Mouse (Mus musculus) embryonic facial prominence, embryonic 10.5 days (tissue): ENCODE measurements around the gene Rnf216. TPM values are rescaled to one million over a fixed set of nuclear protein-coding genes. Genes with fewer than 3 reads are reported as not detected.
A peak's percentile ranks its signal among the peaks of the same experiment; 100 is the strongest.

ENCODE experiments used
- DNase-seq: peaks from one replicate; pipeline ENCODE4 v3.0.0-alpha.2; 2017; ENCODE audit warnings: low spot score
- H3K27ac ChIP-seq: fragments of 300-500 bp; sonication (generic); replicated peaks from 2 replicates; pipeline ENCODE4 v1.5.1; 2016; ENCODE audit warnings: mild to moderate bottlenecking
- H3K27me3 ChIP-seq: fragments of 300-500 bp; sonication (generic); replicated peaks from 2 replicates; pipeline ENCODE4 v1.6.1; 2016; ENCODE audit warnings: low read depth, mild to moderate bottlenecking; ENCODE audit not compliant: poor library complexity, severe bottlenecking
- H3K36me3 ChIP-seq: fragments of 300-500 bp; sonication (generic); replicated peaks from 2 replicates; pipeline ENCODE4 v1.6.1; 2016; ENCODE audit warnings: mild to moderate bottlenecking, moderate library complexity
- H3K4me1 ChIP-seq: fragments of 300-500 bp; sonication (generic); 2 replicates; pipeline ENCODE4 v1.6.1; 2016
- H3K4me3 ChIP-seq: fragments of 300-500 bp; sonication (generic); 2 replicates; pipeline ENCODE4 v1.5.1; 2016; ENCODE audit warnings: mild to moderate bottlenecking, moderate library complexity
- H3K9me3 ChIP-seq: fragments of 300-500 bp; sonication (generic); 2 replicates; pipeline ENCODE4 v1.6.1; 2016; ENCODE audit warnings: mild to moderate bottlenecking
- WGBS: fragments of 180-500 bp; shearing (Covaris S2); methylation state at CpG from one replicate; pipeline ENCODE4 v1.1.7; 2016; 5-methylcytosine and 5-hydroxymethylcytosine counted together
- polyA plus RNA-seq: library from polyadenylated mRNA; unstranded; fragments of >200 nt; fragmentation: Nextera tagmentation; extraction: Ambion mirVana; gene quantifications from 2 replicates; pipeline ENCODE4 v1.2.1, GENCODE M21; 2016

Rnf216 gene
- polyA plus RNA-seq, 1 experiment from 2014 or later, result 50.5 TPM

DNA sequence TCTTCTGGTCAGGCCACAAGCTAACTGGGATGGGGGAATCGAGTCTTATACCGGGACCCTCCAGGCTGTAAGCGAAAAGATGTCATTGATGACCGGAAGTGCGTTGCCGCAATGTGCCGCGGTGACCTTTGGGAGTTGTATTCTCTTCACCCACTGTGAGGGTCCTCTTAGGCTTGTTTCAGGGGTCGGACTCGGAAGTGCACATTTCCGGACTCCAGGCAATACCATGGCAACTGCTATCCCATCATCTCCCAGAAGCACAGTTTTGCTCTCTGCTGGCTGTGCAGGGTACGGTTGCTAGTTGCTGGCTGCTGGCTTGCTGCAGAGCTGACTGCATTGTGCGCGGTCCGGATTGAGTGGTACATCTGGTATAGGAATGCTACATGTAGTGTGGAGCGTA lies 16.3 kb upstream of the Rnf216 start:
- Histone ChIP-seq H3K27ac (no peak overlapping the region), H3K4me1 (0 out of 2 replicates have a peak, but pooled peaks cover 4% of the 10 kb centered on the region), H3K9me3 (peaks cover 15% of the 10 kb centered on the region; the same call in 1 of the 2 replicates), H3K27me3 (no peaks in the 10 kb centered on the region), H3K36me3 (no peaks in the 10 kb centered on the region), H3K4me3 (no peak overlapping the region)
- no peak for DNase-seq
- WGBS, result 84% methylated on average over 16 of the region's 16 CpGs

DNA sequence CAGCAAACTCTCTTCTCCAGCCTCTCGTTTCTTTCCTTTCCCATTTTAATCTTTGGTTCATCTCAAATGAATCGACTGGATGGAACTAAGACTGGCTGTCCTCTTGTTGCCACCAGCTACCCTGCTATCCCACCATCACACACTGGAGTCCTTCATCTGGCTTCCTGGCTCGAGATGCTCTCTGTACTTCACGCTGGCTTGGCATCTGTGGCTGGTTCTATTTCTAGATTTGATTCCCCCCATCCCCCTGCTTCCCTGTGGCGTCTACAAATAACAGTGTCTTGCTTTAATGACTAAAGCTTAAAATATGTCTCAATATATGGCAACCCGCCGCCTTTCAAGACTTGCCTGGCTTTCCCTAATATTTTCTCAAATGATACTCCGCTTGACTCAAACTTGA lies 15.0 kb upstream of the Rnf216 start:
- WGBS, result 84% methylated on average over 8 of the region's 8 CpGs
- Histone ChIP-seq H3K27ac (no peak overlapping the region), H3K4me1 (0 out of 2 replicates have a peak, but pooled peaks cover 4% of the 10 kb centered on the region), H3K4me3 (no peak overlapping the region), H3K27me3 (no peaks in the 10 kb centered on the region), H3K9me3 (peaks cover 15% of the 10 kb centered on the region; the same call in 1 of the 2 replicates), H3K36me3 (no peaks in the 10 kb centered on the region)
- no peak for DNase-seq

DNA sequence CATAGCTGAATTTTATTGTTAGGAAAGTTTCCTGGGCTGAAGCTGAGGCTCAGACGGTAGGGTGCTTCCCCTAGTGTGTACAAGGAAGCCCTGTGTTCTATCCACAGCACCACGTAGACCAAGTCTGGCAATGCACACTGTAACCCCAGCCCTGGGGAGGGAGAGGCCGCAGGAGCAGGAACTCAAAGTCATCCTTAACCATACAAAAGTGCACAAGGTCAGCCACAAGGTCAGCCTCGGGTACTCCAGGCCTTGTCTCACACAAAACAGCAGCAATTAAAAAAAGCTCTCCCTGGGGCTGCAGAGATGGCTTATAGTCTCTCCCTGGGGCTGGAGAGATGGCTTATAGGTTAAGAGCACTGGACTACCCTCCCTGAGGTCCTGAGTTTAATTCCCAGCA lies 14.1 kb upstream of the Rnf216 start:
- WGBS, result 56% methylated on average over 4 of the region's 4 CpGs
- no peaks in the 10 kb centered on the region for H3K27me3 ChIP-seq

DNA sequence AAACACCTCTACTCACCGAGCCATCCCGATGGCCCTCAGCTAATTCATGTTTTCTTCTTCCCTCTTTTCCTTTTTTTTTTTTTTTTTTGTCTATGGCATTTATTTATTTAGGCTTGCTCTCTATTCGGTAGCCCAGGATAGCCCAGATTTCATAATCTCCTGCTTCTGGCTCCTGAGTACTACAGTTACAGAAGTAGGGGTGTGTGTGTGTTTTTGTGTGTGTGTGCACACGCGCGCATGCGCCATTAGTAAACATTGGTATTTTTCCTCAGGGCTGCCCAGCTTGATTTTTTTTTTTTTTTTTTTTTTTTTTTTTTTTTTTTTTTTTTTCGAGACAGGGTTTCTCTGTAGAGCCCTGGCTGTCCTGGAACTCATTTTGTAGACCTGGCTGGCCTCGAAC lies 13.3 kb upstream of the Rnf216 start:
- Histone ChIP-seq H3K27ac (no peak overlapping the region), H3K4me3 (no peak overlapping the region), H3K4me1 (0 out of 2 replicates have a peak, but pooled peaks cover 4% of the 10 kb centered on the region), H3K36me3 (no peaks in the 10 kb centered on the region), H3K9me3 (peaks cover 15% of the 10 kb centered on the region; the same call in 1 of the 2 replicates), H3K27me3 (no peaks in the 10 kb centered on the region)
- 92% methylated on average over 9 of the region's 9 CpGs for WGBS
- no peak for DNase-seq

More for the DNA sequence above, 14.1 kb upstream of the Rnf216 start:
- H3K4me1 ChIP-seq, result 0 out of 2 replicates have a peak, but pooled peaks cover 4% of the 10 kb centered on the region
- no peaks in the 10 kb centered on the region for H3K36me3 ChIP-seq
- no peak for DNase-seq
- peaks cover 15% of the 10 kb centered on the region; the same call in 1 of the 2 replicates for H3K9me3 ChIP-seq
- H3K27ac ChIP-seq, result no peak overlapping the region
- no peak overlapping the region for H3K4me3 ChIP-seq

DNA sequence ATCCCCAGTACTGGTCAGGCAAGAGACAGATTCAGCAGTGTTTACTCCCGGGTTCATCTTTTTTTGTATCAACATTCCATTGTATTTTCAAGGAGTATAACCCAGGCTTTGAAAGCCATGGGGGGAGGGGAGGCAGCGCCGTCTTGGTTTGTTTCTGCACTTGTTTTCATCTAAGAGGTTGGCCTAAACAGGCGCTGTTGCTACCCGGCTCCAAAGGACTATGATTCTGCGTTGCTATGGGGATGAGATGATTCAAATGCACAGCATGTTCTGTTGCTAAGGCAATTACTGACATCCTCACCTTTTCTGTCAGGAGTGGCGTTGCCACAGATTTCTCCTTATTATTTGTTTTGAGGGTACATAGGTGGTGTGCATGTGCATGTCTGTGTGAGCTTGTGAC lies 12.8 kb upstream of the Rnf216 start:
- no peaks in the 10 kb centered on the region for H3K36me3 ChIP-seq
- no peak overlapping the region for H3K27ac ChIP-seq
- DNase-seq, result peak; percentile 16
- H3K27me3 ChIP-seq, result no peaks in the 10 kb centered on the region
- WGBS, result 58% methylated on average over 7 of the region's 7 CpGs
- peaks cover 15% of the 10 kb centered on the region; the same call in 1 of the 2 replicates for H3K9me3 ChIP-seq
- no peak overlapping the region for H3K4me3 ChIP-seq
- 0 out of 2 replicates have a peak, but pooled peaks cover 4% of the 10 kb centered on the region for H3K4me1 ChIP-seq

DNA sequence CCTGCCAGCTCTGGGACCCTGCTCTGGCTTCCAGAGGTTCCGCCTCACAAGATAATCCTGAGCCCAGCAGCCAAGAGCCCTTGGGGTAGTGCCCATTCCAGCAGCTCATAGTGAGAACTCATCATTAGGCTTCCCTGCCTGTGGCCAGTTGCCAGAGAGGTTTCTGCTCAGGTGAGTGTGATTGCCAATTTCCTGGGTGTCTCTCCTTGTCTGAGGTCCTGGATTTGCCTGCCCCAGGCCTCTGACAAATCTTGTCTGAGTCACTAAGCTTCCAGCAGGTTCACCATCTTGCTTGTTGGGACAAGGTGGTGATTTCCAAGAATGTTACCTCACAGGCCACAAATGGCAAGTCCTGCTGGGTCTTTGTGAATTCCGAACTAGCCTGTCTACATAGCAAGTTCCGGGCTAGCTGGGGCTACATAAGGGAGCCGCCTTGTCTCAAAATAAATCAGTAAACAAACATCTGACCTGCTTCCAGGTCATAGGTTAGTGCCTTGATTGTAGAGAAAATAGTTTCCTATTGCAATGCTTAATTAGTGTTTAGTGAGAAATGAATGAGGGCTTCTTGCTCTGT lies 12.1 kb upstream of the Rnf216 start:
- Histone ChIP-seq H3K27me3 (no peaks in the 10 kb centered on the region), H3K4me3 (no peak overlapping the region), H3K27ac (no peak overlapping the region), H3K4me1 (0 out of 2 replicates have a peak, but pooled peaks cover 4% of the 10 kb centered on the region), H3K36me3 (no peaks in the 10 kb centered on the region), H3K9me3 (peaks cover 12% of the 10 kb centered on the region; the same call in 1 of the 2 replicates)
- no peak for DNase-seq
- 83% methylated on average over 4 of the region's 4 CpGs for WGBS

DNA sequence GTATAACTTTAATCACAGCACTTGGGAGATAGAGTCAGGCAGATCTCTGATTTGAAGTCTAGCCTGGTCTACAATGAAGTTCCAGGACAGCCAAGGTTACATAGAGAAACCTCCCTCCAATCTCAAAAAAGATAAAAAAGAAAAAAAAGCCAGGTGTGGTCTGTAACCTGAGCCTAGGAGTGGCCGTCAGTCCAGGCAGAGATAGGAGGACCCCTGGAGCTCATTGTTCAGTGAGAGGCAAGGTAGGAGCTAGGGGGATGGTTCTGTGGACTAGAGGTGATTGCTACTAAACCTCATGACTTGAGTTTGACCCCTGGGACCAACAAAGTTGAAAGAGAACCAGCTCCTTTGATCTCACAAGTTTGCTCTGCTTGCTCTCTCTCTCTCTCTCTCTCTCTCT lies 9.9 kb upstream of the Rnf216 start:
- no peaks in the 10 kb centered on the region for H3K27me3 ChIP-seq
- no peak for DNase-seq
- WGBS, result 24% methylated on average over 1 of the region's 1 CpGs
- H3K27ac ChIP-seq, result no peak overlapping the region
- H3K9me3 ChIP-seq, result peaks cover under 1% of the 10 kb centered on the region; the same call in 1 of the 2 replicates
- no peaks in the 10 kb centered on the region for H3K36me3 ChIP-seq
- 0 out of 2 replicates have a peak, but pooled peaks cover 4% of the 10 kb centered on the region for H3K4me1 ChIP-seq
- H3K4me3 ChIP-seq, result no peak overlapping the region

DNA sequence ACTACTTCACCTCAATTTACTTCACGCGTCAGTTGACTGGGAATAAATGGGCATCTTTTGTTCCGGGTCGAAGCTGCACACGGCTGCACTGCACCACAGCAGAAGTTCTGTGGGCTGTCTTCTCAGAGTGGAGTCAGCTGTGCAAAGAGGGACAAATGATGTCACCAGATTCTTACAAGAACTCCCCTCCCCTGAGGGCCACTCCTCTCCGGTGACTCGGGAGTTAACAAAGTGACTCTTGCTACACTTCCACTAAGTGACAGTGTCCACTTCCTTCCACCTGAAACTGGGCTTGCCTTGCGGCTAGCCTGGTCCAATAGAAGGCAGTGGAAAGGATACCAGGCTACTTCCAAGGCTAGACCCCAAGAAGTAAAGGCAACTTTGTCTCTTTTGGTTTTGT lies 9.3 kb upstream of the Rnf216 start:
- WGBS, result 85% methylated on average over 8 of the region's 8 CpGs
- Histone ChIP-seq H3K36me3 (no peaks in the 10 kb centered on the region), H3K4me1 (0 out of 2 replicates have a peak, but pooled peaks cover 4% of the 10 kb centered on the region), H3K27me3 (no peaks in the 10 kb centered on the region), H3K9me3 (peaks cover 4% of the 10 kb centered on the region; the same call in 1 of the 2 replicates), H3K27ac (no peak overlapping the region), H3K4me3 (no peak overlapping the region)
- no peak for DNase-seq

DNA sequence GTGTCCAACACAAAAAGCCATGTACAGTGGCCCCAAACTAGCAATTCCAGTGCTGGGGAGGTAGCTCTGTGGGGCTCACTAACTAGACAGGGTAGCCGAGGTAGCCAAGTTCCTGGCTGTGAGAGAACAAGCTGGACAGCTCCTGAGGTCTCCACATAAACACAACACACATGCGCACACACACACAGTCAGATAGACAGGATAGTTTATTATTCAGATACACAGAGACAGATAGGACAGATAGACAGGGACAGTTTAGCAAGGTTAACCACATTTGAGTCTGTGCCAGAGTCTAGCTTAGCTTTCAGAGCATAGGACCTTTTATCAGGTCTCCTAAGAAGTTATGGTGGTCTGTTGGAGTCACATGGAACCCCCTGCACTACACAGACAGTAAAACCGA lies 6.0 kb downstream of the Rnf216 start:
- 86% methylated on average over 3 of the region's 3 CpGs for whole genome bisulfite sequencing
- peaks cover 26% of the 10 kb centered on the region for H3K36me3 ChIP-seq

DNA sequence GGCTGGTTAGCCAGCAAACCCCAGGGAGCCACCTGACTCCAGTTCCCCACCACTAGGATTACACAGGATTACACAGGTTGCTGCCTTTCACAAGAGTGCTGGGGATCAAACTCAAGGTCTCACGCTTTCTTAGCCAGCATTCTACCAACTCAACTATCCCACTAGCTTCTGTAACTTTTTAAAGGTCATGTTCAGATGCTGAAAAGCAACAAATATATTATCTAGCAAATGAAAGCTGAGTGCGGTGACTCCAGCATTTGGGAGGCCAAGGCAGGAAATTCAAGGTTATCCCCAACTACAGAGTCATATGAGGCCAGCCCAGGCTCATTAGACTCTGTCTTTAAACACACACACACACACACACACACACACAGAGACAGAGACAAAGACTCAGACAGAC lies 9.6 kb downstream of the Rnf216 start:
- Histone ChIP-seq H3K9me3 (no peaks in the 10 kb centered on the region), H3K27me3 (no peaks in the 10 kb centered on the region), H3K36me3 (0 out of 2 replicates have a peak, but pooled peaks cover 4% of the 10 kb centered on the region), H3K4me1 (peaks cover 13% of the 10 kb centered on the region), H3K4me3 (no peak overlapping the region), H3K27ac (no peak overlapping the region)
- 93% methylated on average over 2 of the region's 2 CpGs for WGBS
- DNase-seq, result no peak

More for the DNA sequence above, 6.0 kb downstream of the Rnf216 start:
- no peak overlapping the region for H3K4me3 ChIP-seq
- H3K4me1 ChIP-seq, result peaks cover 24% of the 10 kb centered on the region
- H3K27ac ChIP-seq, result no peak overlapping the region
- DNase-seq, result no peak
- no peaks in the 10 kb centered on the region for H3K27me3 ChIP-seq
- H3K9me3 ChIP-seq, result no peaks in the 10 kb centered on the region

DNA sequence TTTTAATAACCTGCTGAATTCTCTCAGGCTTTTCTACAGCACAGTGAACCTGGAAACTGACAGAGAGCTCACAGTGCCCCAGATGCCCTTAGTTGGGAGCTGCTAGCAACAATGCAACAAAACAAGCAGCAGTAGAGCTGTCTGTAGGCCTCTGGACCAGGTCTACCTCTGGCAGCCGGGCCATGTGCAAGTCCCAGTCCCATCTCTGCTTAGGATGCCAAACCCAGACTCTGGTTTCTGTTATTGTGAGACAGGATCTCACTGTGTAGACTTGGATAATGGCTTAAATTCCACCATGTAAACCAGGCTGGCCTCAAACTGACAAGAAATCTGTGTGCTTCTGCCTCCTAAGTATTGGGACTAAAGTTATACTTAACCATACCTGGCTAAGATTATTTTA lies 11.2 kb downstream of the Rnf216 start:
- H3K9me3 ChIP-seq, result no peaks in the 10 kb centered on the region
- H3K4me3 ChIP-seq, result no peak overlapping the region
- H3K27ac ChIP-seq, result no peak overlapping the region
- DNase-seq, result no peak
- peaks cover 8% of the 10 kb centered on the region; the same call in 1 of the 2 replicates for H3K36me3 ChIP-seq
- H3K27me3 ChIP-seq, result no peaks in the 10 kb centered on the region
- WGBS, result 82% methylated on average over 1 of the region's 1 CpGs
- peaks cover 13% of the 10 kb centered on the region for H3K4me1 ChIP-seq

DNA sequence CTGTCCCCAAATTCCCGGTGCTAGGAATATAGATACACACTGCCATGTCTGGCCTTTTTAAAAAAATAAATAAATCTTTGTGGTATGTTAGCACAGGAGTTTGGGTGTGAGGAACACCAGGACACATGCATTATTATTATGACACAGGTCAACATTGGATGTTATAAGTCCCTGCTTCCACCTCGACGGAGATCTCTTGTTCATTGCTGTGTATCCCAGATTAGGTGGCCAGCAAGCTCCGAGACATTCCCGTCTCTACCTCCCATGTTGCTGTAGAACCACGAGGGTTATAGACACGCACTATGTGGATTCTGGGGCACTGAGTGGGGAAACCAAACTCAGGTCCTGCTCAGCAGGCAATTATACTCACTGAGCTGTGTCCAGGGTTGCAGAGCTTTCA lies 17.5 kb downstream of the Rnf216 start:
- no peaks in the 10 kb centered on the region for H3K27me3 ChIP-seq
- H3K4me3 ChIP-seq, result no peak overlapping the region
- no peak for DNase-seq
- WGBS, result 91% methylated on average over 7 of the region's 7 CpGs
- no peaks in the 10 kb centered on the region for H3K9me3 ChIP-seq
- no peaks in the 10 kb centered on the region for H3K4me1 ChIP-seq
- peaks cover 66% of the 10 kb centered on the region for H3K36me3 ChIP-seq
- no peak overlapping the region for H3K27ac ChIP-seq

DNA sequence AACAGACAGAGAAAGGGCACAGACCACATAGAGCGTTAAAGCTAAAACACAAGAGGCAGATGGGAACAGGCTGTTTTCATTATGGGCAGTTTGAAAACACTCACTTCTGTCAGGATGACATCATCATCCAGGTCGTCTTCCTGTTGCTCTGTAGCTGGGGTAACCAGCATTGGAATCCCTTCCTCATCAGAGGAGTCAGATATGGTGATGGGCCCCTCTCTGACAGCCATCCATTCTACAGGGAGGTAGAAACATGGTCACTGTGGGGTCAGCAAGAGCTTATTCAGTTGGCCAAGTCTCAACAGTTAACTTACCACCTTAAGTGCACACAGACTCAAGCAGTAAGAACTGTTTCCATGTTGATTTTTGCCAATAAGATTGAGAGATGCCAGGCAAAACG lies 19.9 kb downstream of the Rnf216 start:
- no peaks in the 10 kb centered on the region for H3K4me1 ChIP-seq
- DNase-seq, result no peak
- H3K27me3 ChIP-seq, result no peaks in the 10 kb centered on the region
- peaks cover 89% of the 10 kb centered on the region for H3K36me3 ChIP-seq
- H3K27ac ChIP-seq, result no peak overlapping the region
- WGBS, result 72% methylated on average over 3 of the region's 3 CpGs
- H3K4me3 ChIP-seq, result no peak overlapping the region
- H3K9me3 ChIP-seq, result no peaks in the 10 kb centered on the region
